Comparison of ENCODE assay signal across 25 mouse cellular contexts in genomic region chr2:25975141-25975770, GRCm38 (mm10).
"Had no signal": no experiment of that assay in that cellular context is flagged by ENCODE, and none has a peak within 500 bp of the region (broad histone marks: within the 10 kb centered on the region; RNA-seq: fewer than 3 reads in every experiment).

No protein-coding gene starts in this region.

- H3K36me3 ChIP-seq: heart, embryonic 12.5 days had no signal

- H3K27me3 ChIP-seq: heart, embryonic 12.5 days; hindbrain, embryonic 12.5 days; intestine, embryonic 15.5 days; limb, embryonic 13.5 days; limb, embryonic 15.5 days; liver, embryonic 12.5 days had no signal

- H3K9me3 ChIP-seq: heart, embryonic 10.5 days; heart, embryonic 12.5 days; hindbrain, embryonic 10.5 days; hindbrain, embryonic 12.5 days; intestine, embryonic 15.5 days; limb, embryonic 13.5 days; limb, embryonic 15.5 days; liver, embryonic 12.5 days had no signal

- H3K9ac ChIP-seq: heart, embryonic 12.5 days; hindbrain, embryonic 12.5 days; hindbrain, embryonic 14.5 days; intestine, embryonic 15.5 days; limb, embryonic 13.5 days; limb, embryonic 15.5 days; liver, embryonic 12.5 days; liver, embryonic 14.5 days had no signal

- DNase-seq: gastrocnemius, postnatal 10 days; gastrocnemius, postnatal 25 days; heart, adult 18-20 months; heart, postnatal 10 days; heart, postnatal 4 days; kidney, adult 18-20 months; kidney, adult 8-10 months; kidney, postnatal 10 days; kidney, postnatal 36 days; layer of hippocampus, adult 9-11 months; layer of hippocampus, postnatal 36 days; left cerebral cortex, postnatal 4 days had no signal

- H3K27ac ChIP-seq: heart, embryonic 10.5 days; hindbrain, embryonic 10.5 days; hindbrain, embryonic 12.5 days; hindbrain, embryonic 14.5 days; intestine, embryonic 15.5 days; limb, embryonic 13.5 days; limb, embryonic 15.5 days; liver, embryonic 12.5 days; liver, embryonic 14.5 days had no signal

- H3K4me2 ChIP-seq: heart, embryonic 12.5 days; hindbrain, embryonic 12.5 days; hindbrain, embryonic 14.5 days; intestine, embryonic 15.5 days; limb, embryonic 13.5 days; limb, embryonic 15.5 days; liver, embryonic 12.5 days had no signal

- H3K4me3 ChIP-seq: heart, embryonic 10.5 days; heart, embryonic 12.5 days; hindbrain, embryonic 10.5 days; hindbrain, embryonic 12.5 days; intestine, embryonic 15.5 days; limb, embryonic 13.5 days; limb, embryonic 15.5 days; liver, embryonic 12.5 days had no signal

- ATAC-seq: hindbrain, embryonic 16.5 days; inflammation-experienced regulatory T-cells, adult 6 months; intestine, embryonic 15.5 days; intestine, postnatal 0 days; liver, embryonic 12.5 days had no signal
